Mouse (Mus musculus) heart, embryonic 13.5 days (tissue): Measurements from ENCODE around the gene Mcrs1. TPM values are rescaled to one million over a fixed set of nuclear protein-coding genes. Genes with fewer than 3 reads are reported as not detected.
"Not testable (repeated sequence)": the region's sequence is repeated elsewhere in the genome, so short reads cannot be mapped to it uniquely, and the experiment has no call there.

ENCODE experiments used
- ATAC-seq: fragments of 200-750 bp; cut with Nextera tagmentation; 2 replicates; pipeline ENCODE4 v1.8.0; 2017; ENCODE audit warnings: moderate TSS enrichment; ENCODE audit not compliant: insufficient number of reproducible peaks, low FRiP score, low TSS enrichment; ENCODE audit errors: extremely low read depth
- H3K27ac ChIP-seq: fragments of 300-500 bp; sonication (generic); replicated peaks from 2 replicates; pipeline ENCODE4 v1.5.1; 2015; ENCODE audit warnings: moderate library complexity, mild to moderate bottlenecking, inconsistent platforms
- H3K27me3 ChIP-seq: fragments of 300-500 bp; sonication (generic); replicated peaks from 2 replicates; pipeline ENCODE4 v1.6.1; 2015; ENCODE audit warnings: mild to moderate bottlenecking, inconsistent platforms
- H3K36me3 ChIP-seq: fragments of 300-500 bp; sonication (generic); 2 replicates; pipeline ENCODE4 v1.6.1; 2015; ENCODE audit warnings: mild to moderate bottlenecking, inconsistent platforms
- H3K4me1 ChIP-seq: fragments of 300-500 bp; sonication (generic); 2 replicates; pipeline ENCODE4 v1.6.1; 2015; ENCODE audit warnings: inconsistent platforms
- H3K4me2 ChIP-seq: fragments of 300-500 bp; sonication (generic); 2 replicates; pipeline ENCODE4 v1.6.1; 2015; ENCODE audit warnings: inconsistent platforms, mild to moderate bottlenecking, moderate library complexity
- H3K4me3 ChIP-seq: fragments of 300-500 bp; sonication (generic); 2 replicates; pipeline ENCODE4 v1.5.1; 2015; ENCODE audit warnings: moderate library complexity, mild to moderate bottlenecking, inconsistent platforms
- H3K9ac ChIP-seq: fragments of 300-500 bp; sonication (generic); 2 replicates; pipeline ENCODE4 v1.6.1; 2015; ENCODE audit warnings: inconsistent platforms, mild to moderate bottlenecking, moderate library complexity
- H3K9me3 ChIP-seq: fragments of 300-500 bp; sonication (generic); 2 replicates; pipeline ENCODE4 v1.6.1; 2016; ENCODE audit warnings: inconsistent platforms
- WGBS: fragments of 180-500 bp; shearing (Covaris S2); methylation state at CpG from one replicate; pipeline ENCODE4 v1.1.7; 2015; ENCODE audit warnings: mixed read lengths; 5-methylcytosine and 5-hydroxymethylcytosine counted together
- polyA plus RNA-seq: library from polyadenylated mRNA; unstranded; fragments of >200 nt; fragmentation: Nextera tagmentation; extraction: Ambion mirVana; gene quantifications from 2 replicates; pipeline ENCODE4 v1.2.1, GENCODE M21; 2015

The Mcrs1 gene
- polyA plus RNA-seq, 1 experiment from 2014 or later: 149 TPM

DNA sequence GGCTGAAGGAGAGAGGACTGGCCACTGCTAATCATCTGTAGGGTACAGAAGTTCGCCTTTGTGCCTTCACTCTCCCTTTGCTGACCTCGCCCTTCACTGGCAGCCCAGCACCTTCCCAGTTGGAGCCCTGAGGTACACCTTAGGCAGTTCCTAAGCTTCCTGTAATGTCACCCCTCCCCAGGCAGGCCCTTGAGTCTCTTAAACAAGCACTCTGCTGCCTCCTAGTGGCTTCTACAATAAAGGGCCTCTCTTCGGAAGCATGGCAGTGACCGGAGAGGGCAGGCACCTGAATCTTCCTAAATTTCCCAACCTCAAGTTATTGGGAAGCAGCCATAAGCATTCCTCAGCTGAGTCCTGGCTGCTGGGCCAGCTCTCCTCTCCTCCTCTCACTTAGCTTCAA lies 13.9 kb upstream of the Mcrs1 start:
- no peak overlapping the region for H3K9ac ChIP-seq
- H3K36me3 ChIP-seq: no peaks in the 10 kb centered on the region
- no peak overlapping the region for H3K27ac ChIP-seq
- 13% methylated on average over 4 of the region's 4 CpGs for WGBS
- no peaks in the 10 kb centered on the region for H3K9me3 ChIP-seq
- H3K4me1 ChIP-seq: peaks cover 22% of the 10 kb centered on the region
- H3K27me3 ChIP-seq: no peaks in the 10 kb centered on the region
- H3K4me2 ChIP-seq: no peak overlapping the region
- peak; percentile 54; the same call in 1 of the 2 replicates for ATAC-seq
- H3K4me3 ChIP-seq: no peak overlapping the region

- Histone ChIP-seq H3K9me3 (no peaks in the 10 kb centered on the region), H3K9ac (peak overlapping the region; percentile 64), H3K4me2 (no peak overlapping the region), H3K4me1 (peaks cover 30% of the 10 kb centered on the region), H3K36me3 (no peaks in the 10 kb centered on the region), H3K4me3 (no peak overlapping the region), H3K27me3 (no peaks in the 10 kb centered on the region), H3K27ac (peak overlapping the region; percentile 40; the same call in 1 of the 2 replicates)
- no peak for ATAC-seq
- 71% methylated on average over 2 of the region's 2 CpGs for WGBS
These were observed 12.6 kb upstream of the Mcrs1 start for GRCm38 (mm10) chr15:99264363-99264762.

GRCm38 (mm10) chr15:99262702-99263101 lies 10.9 kb upstream of the Mcrs1 start:
- no peaks in the 10 kb centered on the region for H3K36me3 ChIP-seq
- ATAC-seq: no peak
- H3K27ac ChIP-seq: peak overlapping the region; percentile 17; the same call in 1 of the 2 replicates
- peaks cover 33% of the 10 kb centered on the region for H3K4me1 ChIP-seq
- 45% methylated on average over 10 of the region's 10 CpGs for WGBS
- H3K4me2 ChIP-seq: peak overlapping the region; percentile 27
- no peaks in the 10 kb centered on the region for H3K9me3 ChIP-seq
- H3K27me3 ChIP-seq: no peaks in the 10 kb centered on the region
- H3K4me3 ChIP-seq: no peak overlapping the region
- no peak overlapping the region for H3K9ac ChIP-seq

- Histone ChIP-seq H3K9ac (peak overlapping the region; percentile 33; the same call in 1 of the 2 replicates), H3K27ac (peak overlapping the region; percentile 33; the same call in 1 of the 2 replicates), H3K4me1 (peaks cover 35% of the 10 kb centered on the region), H3K9me3 (no peaks in the 10 kb centered on the region), H3K4me2 (peak overlapping the region; percentile 63), H3K4me3 (peak overlapping the region; percentile 29), H3K36me3 (no peaks in the 10 kb centered on the region), H3K27me3 (no peaks in the 10 kb centered on the region)
- 0 out of 2 replicates have a peak, but pooled peaks have one; percentile 58 for ATAC-seq
- 3% methylated on average over 8 of the region's 10 CpGs for whole genome bisulfite sequencing
These were observed 8.0 kb upstream of the Mcrs1 start for GRCm38 (mm10) chr15:99259730-99260252.

DNA sequence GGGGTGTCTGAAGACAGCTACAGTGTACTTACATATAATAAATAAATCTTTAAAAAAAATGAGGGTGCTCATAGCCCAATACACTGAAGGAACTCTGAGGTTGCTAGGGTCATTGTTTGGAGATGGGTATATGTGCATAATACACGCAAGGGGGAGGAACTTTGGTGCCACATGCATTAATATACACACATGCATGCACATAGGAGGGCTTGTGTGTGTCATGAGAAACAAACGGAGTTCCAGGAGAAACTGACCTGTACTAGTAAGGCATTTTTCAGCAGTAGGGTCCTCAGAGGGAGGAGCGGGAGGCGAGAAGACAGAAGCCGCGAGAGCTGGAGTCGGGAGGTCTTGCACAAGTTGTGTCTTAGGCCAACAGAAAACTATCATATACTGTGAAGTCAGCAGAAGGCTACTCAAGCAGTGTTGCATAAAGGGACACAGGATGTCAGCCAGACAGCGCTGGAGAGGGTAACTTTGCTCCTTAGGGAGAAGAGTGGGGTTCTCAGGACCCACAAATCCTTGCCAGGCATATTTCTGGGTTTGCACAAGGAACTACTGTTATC lies 7.5 kb upstream of the Mcrs1 start:
- 0 out of 2 replicates have a peak, but pooled peaks have one; percentile 16 for ATAC-seq
- Histone ChIP-seq H3K27ac (0 out of 2 replicates have a peak overlapping the region, but pooled peaks have one; percentile 33), H3K4me2 (peak overlapping the region; percentile 54), H3K9ac (no peak overlapping the region), H3K9me3 (no peaks in the 10 kb centered on the region), H3K4me3 (peak overlapping the region; percentile 18; the same call in 1 of the 2 replicates), H3K4me1 (peaks cover 35% of the 10 kb centered on the region), H3K27me3 (no peaks in the 10 kb centered on the region), H3K36me3 (no peaks in the 10 kb centered on the region)
- WGBS: 62% methylated on average over 8 of the region's 8 CpGs

GRCm38 (mm10) chr15:99255241-99255749 lies 3.5 kb upstream of the Mcrs1 start:
- peaks cover 45% of the 10 kb centered on the region for H3K4me1 ChIP-seq
- no peak overlapping the region for H3K4me2 ChIP-seq
- no peaks in the 10 kb centered on the region for H3K27me3 ChIP-seq
- H3K9ac ChIP-seq: no peak overlapping the region
- H3K9me3 ChIP-seq: no peaks in the 10 kb centered on the region
- WGBS: 73% methylated on average over 6 of the region's 6 CpGs
- no peak for ATAC-seq
- H3K27ac ChIP-seq: 0 out of 2 replicates have a peak overlapping the region, but pooled peaks have one; percentile 46
- no peak overlapping the region for H3K4me3 ChIP-seq
- H3K36me3 ChIP-seq: no peaks in the 10 kb centered on the region

DNA sequence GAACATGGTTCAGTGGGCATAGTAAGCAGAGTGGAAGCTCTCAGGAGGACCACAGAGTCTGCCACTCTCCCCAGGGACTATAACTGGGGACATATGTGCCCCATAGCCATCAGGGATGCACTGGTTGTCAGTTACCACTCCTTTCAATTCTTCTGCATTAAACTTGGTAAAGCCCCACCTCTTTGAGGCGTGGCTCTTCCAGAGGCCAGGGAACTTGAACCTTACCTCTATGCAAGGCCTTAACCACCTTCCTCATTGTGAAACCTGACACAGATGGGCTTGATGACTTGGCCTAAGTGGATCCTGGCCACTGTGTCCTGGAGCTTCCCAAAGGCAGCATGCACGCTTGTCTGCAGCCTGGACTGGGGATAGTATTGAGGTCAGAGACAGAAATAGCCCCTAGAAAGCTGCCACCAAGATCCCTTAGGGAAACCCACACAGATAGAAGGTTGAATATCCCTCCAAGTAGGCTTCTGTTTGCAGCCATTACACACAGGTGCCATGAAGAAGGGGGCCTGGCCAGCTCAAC lies 2.8 kb upstream of the Mcrs1 start:
- WGBS: 70% methylated on average over 2 of the region's 2 CpGs
- no peak for ATAC-seq
- Histone ChIP-seq H3K27ac (peak overlapping the region; percentile 46; the same call in 1 of the 2 replicates), H3K4me1 (peaks cover 47% of the 10 kb centered on the region), H3K27me3 (no peaks in the 10 kb centered on the region), H3K4me3 (no peak overlapping the region), H3K4me2 (no peak overlapping the region), H3K9ac (no peak overlapping the region), H3K9me3 (no peaks in the 10 kb centered on the region), H3K36me3 (0 out of 2 replicates have a peak, but pooled peaks cover 5% of the 10 kb centered on the region)

GRCm38 (mm10) chr15:99253772-99254171 lies 2.0 kb upstream of the Mcrs1 start:
- no peaks in the 10 kb centered on the region for H3K27me3 ChIP-seq

GRCm38 (mm10) chr15:99253175-99253479 lies 1.4 kb upstream of the Mcrs1 start:
- H3K9me3 ChIP-seq, H3K27me3 ChIP-seq, ATAC-seq, H3K9ac ChIP-seq: not testable (repeated sequence)
- Histone ChIP-seq H3K4me2 (peak overlapping the region; percentile 92), H3K27ac (peak overlapping the region; percentile 100), H3K36me3 (peaks cover 18% of the 10 kb centered on the region), H3K4me3 (peak overlapping the region; percentile 69), H3K4me1 (peaks cover 55% of the 10 kb centered on the region)
- WGBS: 42% methylated on average over 2 of the region's 2 CpGs

More at GRCm38 (mm10) chr15:99253772-99254171, 2.0 kb upstream of the Mcrs1 start:
- WGBS: 86% methylated on average over 6 of the region's 6 CpGs
- Histone ChIP-seq H3K36me3 (peaks cover 11% of the 10 kb centered on the region), H3K27ac (peak overlapping the region; percentile 100), H3K4me3 (no peak overlapping the region), H3K4me2 (peak overlapping the region; percentile 92), H3K9ac (no peak overlapping the region; the same call in 1 of the 2 replicates), H3K4me1 (peaks cover 49% of the 10 kb centered on the region), H3K9me3 (no peaks in the 10 kb centered on the region)
- ATAC-seq: no peak

GRCm38 (mm10) chr15:99252381-99253174 lies 817 bp upstream of the Mcrs1 start:
- peak; percentile 17; the same call in 1 of the 2 replicates for ATAC-seq
- 4% methylated on average over 22 of the region's 22 CpGs for WGBS
- peak overlapping the region; percentile 92 for H3K4me2 ChIP-seq
- no peaks in the 10 kb centered on the region for H3K27me3 ChIP-seq
- peaks cover 23% of the 10 kb centered on the region for H3K36me3 ChIP-seq
- peak overlapping the region; percentile 69 for H3K4me3 ChIP-seq
- peak overlapping the region; percentile 100 for H3K27ac ChIP-seq
- H3K9ac ChIP-seq: peak overlapping the region; percentile 86
- H3K4me1 ChIP-seq: peaks cover 61% of the 10 kb centered on the region
- H3K9me3 ChIP-seq: no peaks in the 10 kb centered on the region

DNA sequence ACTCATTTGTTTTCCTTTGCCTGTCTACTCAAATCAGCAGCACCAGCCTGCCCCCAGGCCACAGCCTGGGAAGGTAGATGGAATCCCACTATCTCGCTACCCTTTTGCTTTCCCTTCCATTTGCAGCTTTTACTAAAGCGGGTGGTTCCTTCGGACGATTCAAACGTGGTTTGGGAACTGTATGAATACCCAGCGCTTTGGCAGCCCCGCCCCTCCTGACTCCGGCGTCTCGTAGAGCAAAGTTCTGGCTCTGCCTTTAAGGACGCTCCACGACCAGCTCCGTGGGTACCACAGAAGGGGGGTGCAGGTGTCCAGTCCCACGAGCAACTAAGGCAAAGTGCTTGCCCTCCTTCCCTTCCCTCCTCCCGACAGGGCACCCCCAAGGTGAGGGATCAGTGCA lies 650 bp downstream of the Mcrs1 start:
- Histone ChIP-seq H3K9ac (peak overlapping the region; percentile 86), H3K36me3 (peaks cover 38% of the 10 kb centered on the region), H3K4me3 (peak overlapping the region; percentile 69), H3K4me1 (peaks cover 67% of the 10 kb centered on the region), H3K4me2 (peak overlapping the region; percentile 92), H3K27ac (peak overlapping the region; percentile 100)
- WGBS: 0% methylated on average over 14 of the region's 15 CpGs
- H3K27me3 ChIP-seq, H3K9me3 ChIP-seq: not testable (repeated sequence)
- peak; percentile 1; the same call in 1 of the 2 replicates for ATAC-seq
